ENCODE assay signal across 9 mouse cellular contexts in genomic region chr15:102746126-102746487, GRCm38 (mm10). TPM values are rescaled to one million over a fixed set of nuclear protein-coding genes. Genes with fewer than 3 reads are reported as not detected.
DNase-seq lines count a peak whose midpoint lies in the region; ATAC-seq and TF ChIP-seq lines count a peak whose summit lies in the region.
"Had no signal": no experiment of that assay in that cellular context is flagged by ENCODE, and none has a peak within 500 bp of the region (broad histone marks: within the 10 kb centered on the region; RNA-seq: fewer than 3 reads in every experiment).

No protein-coding gene starts in this region.

- TF ChIP-seq POLR2A in brain, embryonic 14.5 days (IDR thresholded peaks at IDR 0.05; ENCODE audit: borderline replicate concordance, extremely low read depth, insufficient read depth, insufficient read length, poor library complexity, severe bottlenecking) = no peak

- ATAC-seq in kidney, embryonic 14.5 days (ENCODE audit: low FRiP score, low TSS enrichment) = no peak
- no peak for ATAC-seq in hindbrain, embryonic 13.5 days (ENCODE audit: low FRiP score)
- ATAC-seq in midbrain, embryonic 14.5 days (ENCODE audit: low FRiP score, low TSS enrichment) = no peak
- ATAC-seq in megakaryocyte-erythroid progenitor cell, adult 5-6 weeks (replicated peaks; ENCODE audit: low FRiP score, low TSS enrichment, poor library complexity, severe bottlenecking) = no peak

- no peaks in the 10 kb centered on the region for H3K9me3 ChIP-seq in kidney, embryonic 14.5 days (ENCODE audit: control insufficient read depth, low read length)
- H3K9me3 ChIP-seq in hindbrain, embryonic 13.5 days = no peaks in the 10 kb centered on the region
- H3K9me3 ChIP-seq in midbrain, embryonic 14.5 days (ENCODE audit: control insufficient read depth, low read length) = no peaks in the 10 kb centered on the region

- WGBS in kidney, embryonic 14.5 days = 10% methylated on average over 11 of the region's 11 CpGs
- 8% methylated on average over 11 of the region's 11 CpGs for WGBS in hindbrain, embryonic 13.5 days
- 8% methylated on average over 11 of the region's 11 CpGs for WGBS in midbrain, embryonic 14.5 days

- peaks cover 54% of the 10 kb centered on the region for H3K27me3 ChIP-seq in kidney, embryonic 14.5 days (ENCODE audit: control insufficient read depth, insufficient read depth, low read length)
- H3K27me3 ChIP-seq in hindbrain, embryonic 13.5 days = peaks cover 80% of the 10 kb centered on the region
- H3K27me3 ChIP-seq in midbrain, embryonic 14.5 days (ENCODE audit: control insufficient read depth, insufficient read depth, low read length) = peaks cover 4% of the 10 kb centered on the region; the same call in 1 of the 2 replicates

- H3K36me3 ChIP-seq in kidney, embryonic 14.5 days (ENCODE audit: control insufficient read depth, insufficient read depth, low read length) = no peaks in the 10 kb centered on the region
- no peaks in the 10 kb centered on the region for H3K36me3 ChIP-seq in hindbrain, embryonic 13.5 days
- no peaks in the 10 kb centered on the region for H3K36me3 ChIP-seq in midbrain, embryonic 14.5 days (ENCODE audit: control insufficient read depth, insufficient read depth, low read length)

- H3K9ac ChIP-seq in kidney, embryonic 14.5 days (ENCODE audit: low read depth, low read length) = 0 out of 2 replicates have a peak overlapping the region, but pooled peaks have one; percentile 61
- peak overlapping the region; percentile 78 for H3K9ac ChIP-seq in hindbrain, embryonic 13.5 days
- H3K9ac ChIP-seq in midbrain, embryonic 14.5 days (replicated peaks; ENCODE audit: low read length) = peak overlapping the region; percentile 71

- DNase-seq in kidney, postnatal 14 days = no peak
- DNase-seq in brain, embryonic 14.5 days (ENCODE audit: low read depth) = peak; percentile 90
- no peak for DNase-seq in midbrain, embryonic 14.5 days
- DNase-seq in gastrocnemius, postnatal 4 days (ENCODE audit: low spot score in 2 of 2) = no peak
- no peak for DNase-seq in c-Kit-positive CD71-positive TER-119-positive erythroid progenitor cells, embryonic 14.5 days (ENCODE audit: low spot score)

- peaks cover 16% of the 10 kb centered on the region for H3K4me1 ChIP-seq in kidney, embryonic 14.5 days (ENCODE audit: control insufficient read depth, insufficient read depth, low read length)
- H3K4me1 ChIP-seq in hindbrain, embryonic 13.5 days (replicated peaks) = peaks cover 60% of the 10 kb centered on the region
- H3K4me1 ChIP-seq in midbrain, embryonic 14.5 days (ENCODE audit: control insufficient read depth, insufficient read depth, low read length) = peaks cover 53% of the 10 kb centered on the region

- H3K27ac ChIP-seq in kidney, embryonic 14.5 days (ENCODE audit: low read depth, low read length) = no peak overlapping the region
- H3K27ac ChIP-seq in hindbrain, embryonic 13.5 days = peak overlapping the region; percentile 98
- H3K27ac ChIP-seq in midbrain, embryonic 14.5 days (replicated peaks; ENCODE audit: low read depth, low read length) = peak overlapping the region; percentile 98

- H3K4me2 ChIP-seq in kidney, embryonic 14.5 days (replicated peaks; ENCODE audit: low read depth, low read length) = peak overlapping the region; percentile 92
- H3K4me2 ChIP-seq in hindbrain, embryonic 13.5 days = peak overlapping the region; percentile 78
- peak overlapping the region; percentile 77 for H3K4me2 ChIP-seq in midbrain, embryonic 14.5 days (ENCODE audit: low read length)

- peak overlapping the region; percentile 45 for H3K4me3 ChIP-seq in kidney, embryonic 14.5 days (ENCODE audit: low read length)
- peak overlapping the region; percentile 34 for H3K4me3 ChIP-seq in hindbrain, embryonic 13.5 days
- peak overlapping the region; percentile 34 for H3K4me3 ChIP-seq in midbrain, embryonic 14.5 days (replicated peaks; ENCODE audit: low read depth, low read length)
- H3K4me3 ChIP-seq: erythroblast, embryonic 14.5 days had no signal

- TF ChIP-seq CTCF in brain, embryonic 14.5 days (IDR thresholded peaks at IDR 0.05; ENCODE audit: borderline replicate concordance, extremely low read depth, insufficient read depth, insufficient read length) = no peak

RNA-seq across cellular contexts. Expression of gene Calcoco1, which starts 24.1 kb away (rescaled TPM):
- polyA plus RNA-seq in kidney, embryonic 14.5 days (2014; fragmentation: Nextera tagmentation; extraction: Ambion mirVana) = 26.1 and 41.3 TPM in 2 replicates
- 46.2 and 48.4 TPM in 2 replicates for polyA plus RNA-seq in brain, embryonic 14.5 days (2012; rRNA removed)
- 41.8 and 42.3 TPM in 2 replicates for polyA plus RNA-seq in hindbrain, embryonic 13.5 days (2015; fragmentation: Nextera tagmentation; extraction: Ambion mirVana)
- polyA plus RNA-seq in midbrain, embryonic 14.5 days (2014; fragmentation: Nextera tagmentation; extraction: Ambion mirVana) = 30.6 and 36.5 TPM in 2 replicates
- 10 to 100 TPM; 60.8 to 67.8 TPM for total RNA-seq in gastrocnemius, postnatal 4 days (2021)
- 11.3 and 14.1 TPM in 2 replicates for total RNA-seq in megakaryocyte-erythroid progenitor cell, adult 5-6 weeks (2014; fragmentation: Nextera tagmentation)
- 12.6 and 20.3 TPM in 2 replicates for total RNA-seq in megakaryocyte-erythroid progenitor cell, adult 5-6 weeks (2017)
